Mouse (Mus musculus) midbrain, embryonic 15.5 days (tissue): ENCODE measurements around the gene Cited2. TPM values are rescaled to one million over a fixed set of nuclear protein-coding genes. Genes with fewer than 3 reads are reported as not detected.

Experiments
- ATAC-seq: fragments of 200-750 bp; cut with Nextera tagmentation; replicated peaks from 2 replicates; pipeline ENCODE4 v1.8.0; 2017; ENCODE audit warnings: moderate TSS enrichment
- H3K27ac ChIP-seq: fragments of 300-500 bp; sonication (generic); 2 replicates; pipeline ENCODE4 v1.5.1; 2015; ENCODE audit warnings: mild to moderate bottlenecking, inconsistent platforms
- H3K27me3 ChIP-seq: fragments of 300-500 bp; sonication (generic); replicated peaks from 2 replicates; pipeline ENCODE4 v1.6.1; 2015; ENCODE audit warnings: inconsistent platforms
- H3K36me3 ChIP-seq: fragments of 300-500 bp; sonication (generic); replicated peaks from 2 replicates; pipeline ENCODE4 v1.6.1; 2015; ENCODE audit warnings: inconsistent platforms
- H3K4me1 ChIP-seq: fragments of 300-500 bp; sonication (generic); 2 replicates; pipeline ENCODE4 v1.6.1; 2015; ENCODE audit warnings: inconsistent platforms
- H3K4me2 ChIP-seq: fragments of 300-500 bp; sonication (generic); 2 replicates; pipeline ENCODE4 v1.6.1; 2015; ENCODE audit warnings: inconsistent platforms, mild to moderate bottlenecking, moderate library complexity
- H3K4me3 ChIP-seq: fragments of 300-500 bp; sonication (generic); 2 replicates; pipeline ENCODE4 v1.5.1; 2015; ENCODE audit warnings: mild to moderate bottlenecking, inconsistent platforms
- H3K9ac ChIP-seq: fragments of 300-500 bp; sonication (generic); 2 replicates; pipeline ENCODE4 v1.6.1; 2015; ENCODE audit warnings: mild to moderate bottlenecking, inconsistent platforms
- H3K9me3 ChIP-seq: fragments of 300-500 bp; sonication (generic); 2 replicates; pipeline ENCODE4 v1.6.1; 2016; ENCODE audit warnings: inconsistent platforms
- WGBS: fragments of 180-500 bp; shearing (Covaris S2); methylation state at CpG from one replicate; pipeline ENCODE4 v1.1.7; 2015; ENCODE audit warnings: mixed read lengths; 5-methylcytosine and 5-hydroxymethylcytosine counted together
- polyA plus RNA-seq: library from polyadenylated mRNA; unstranded; fragments of >200 nt; fragmentation: Nextera tagmentation; extraction: Ambion mirVana; gene quantifications from 2 replicates; pipeline ENCODE4 v1.2.1, GENCODE M21; 2015

The Cited2 gene
- polyA plus RNA-seq, 1 experiment from 2014 or later: 63.6 TPM

- Histone ChIP-seq H3K4me3 (no peak overlapping the region), H3K27me3 (no peaks in the 10 kb centered on the region), H3K9me3 (no peaks in the 10 kb centered on the region), H3K4me2 (no peak overlapping the region), H3K4me1 (no peaks in the 10 kb centered on the region), H3K36me3 (no peaks in the 10 kb centered on the region), H3K9ac (no peak overlapping the region), H3K27ac (no peak overlapping the region)
- 96% methylated on average over 8 of the region's 8 CpGs for WGBS
- no peak for ATAC-seq
Observed at GRCm38 (mm10) chr10:17762946-17763345, 39.9 kb downstream of the Cited2 start.

- Histone ChIP-seq H3K9ac (no peak overlapping the region), H3K9me3 (no peaks in the 10 kb centered on the region), H3K4me3 (no peak overlapping the region), H3K27ac (no peak overlapping the region), H3K4me2 (no peak overlapping the region), H3K27me3 (no peaks in the 10 kb centered on the region), H3K36me3 (no peaks in the 10 kb centered on the region), H3K4me1 (no peaks in the 10 kb centered on the region)
- no peak for ATAC-seq
- 81% methylated on average over 5 of the region's 5 CpGs for WGBS
Observed at GRCm38 (mm10) chr10:17769856-17770255, 46.8 kb downstream of the Cited2 start.

DNA sequence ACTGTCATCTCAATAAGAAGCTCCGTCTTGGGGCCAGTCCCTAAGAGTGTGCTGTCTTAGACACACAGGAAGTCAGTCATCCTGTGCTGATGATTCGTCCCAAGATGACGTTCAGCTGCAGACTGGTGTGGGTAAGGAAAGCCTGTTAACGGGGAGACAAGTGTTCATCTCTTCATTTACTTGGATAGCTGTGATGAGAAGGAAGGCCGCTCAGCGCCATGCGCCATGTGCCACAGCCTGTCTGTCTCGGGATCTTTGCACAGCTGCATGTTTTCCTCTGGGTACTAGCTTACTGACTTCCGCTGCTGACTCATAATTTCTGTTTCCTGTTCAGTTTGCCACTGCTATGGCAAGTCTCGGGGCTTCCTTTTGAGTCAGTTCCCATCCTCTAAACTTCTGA, 49.3 kb downstream of the Cited2 start:
- Histone ChIP-seq H3K9ac (no peak overlapping the region), H3K4me1 (no peaks in the 10 kb centered on the region), H3K36me3 (no peaks in the 10 kb centered on the region), H3K27ac (no peak overlapping the region), H3K9me3 (no peaks in the 10 kb centered on the region), H3K27me3 (no peaks in the 10 kb centered on the region), H3K4me3 (no peak overlapping the region), H3K4me2 (no peak overlapping the region)
- WGBS: 90% methylated on average over 10 of the region's 10 CpGs
- ATAC-seq: no peak

DNA sequence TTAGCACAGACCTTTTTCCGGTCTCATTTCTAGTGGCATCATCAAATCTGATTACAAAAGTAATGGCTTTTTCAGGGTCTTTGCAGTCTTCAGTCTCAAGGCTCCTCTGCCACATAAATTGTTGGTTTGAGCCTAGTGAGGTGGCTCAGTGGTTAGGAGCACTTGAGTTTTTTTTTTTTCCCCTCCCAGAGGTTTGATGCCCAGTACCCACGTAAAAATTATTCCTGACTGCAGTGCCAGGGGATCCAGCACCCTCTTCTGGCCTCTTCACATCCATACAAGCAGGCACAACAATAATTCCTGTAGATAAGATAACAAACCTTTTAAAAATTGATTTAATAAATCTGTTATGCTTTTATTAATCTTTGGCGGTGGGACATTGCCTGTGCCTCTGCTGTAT, 51.3 kb downstream of the Cited2 start:
- no peak for ATAC-seq
- WGBS: 87% methylated on average over 3 of the region's 3 CpGs
- Histone ChIP-seq H3K9me3 (no peaks in the 10 kb centered on the region), H3K4me1 (no peaks in the 10 kb centered on the region), H3K4me2 (no peak overlapping the region), H3K27ac (no peak overlapping the region), H3K4me3 (no peak overlapping the region), H3K9ac (no peak overlapping the region), H3K27me3 (no peaks in the 10 kb centered on the region), H3K36me3 (no peaks in the 10 kb centered on the region)

- no peak overlapping the region for H3K27ac ChIP-seq
- H3K4me1 ChIP-seq: no peaks in the 10 kb centered on the region
- ATAC-seq: no peak
- H3K36me3 ChIP-seq: no peaks in the 10 kb centered on the region
- H3K4me3 ChIP-seq: no peak overlapping the region
- 86% methylated on average over 4 of the region's 4 CpGs for WGBS
- no peak overlapping the region for H3K4me2 ChIP-seq
- no peaks in the 10 kb centered on the region for H3K9me3 ChIP-seq
- H3K27me3 ChIP-seq: no peaks in the 10 kb centered on the region
- no peak overlapping the region for H3K9ac ChIP-seq
Observed at GRCm38 (mm10) chr10:17775079-17775478, 52.1 kb downstream of the Cited2 start.

Other genes with a start within 250 kb of the Cited2 start
- 0.91 and 0.96 TPM in 2 replicates for gene Txlnb, start 73.0 kb downstream of the Cited2 start, polyA plus RNA-seq
- gene Heca, start 224.8 kb downstream of the Cited2 start, polyA plus RNA-seq: 4.5 and 6.4 TPM in 2 replicates